Mouse (Mus musculus) small intestine, adult 10 weeks (tissue): ENCODE measurements around the gene Kcnh6. TPM values are rescaled to one million over a fixed set of nuclear protein-coding genes. Genes with fewer than 3 reads are reported as not detected.

Experiments
- polyA plus RNA-seq: library from polyadenylated mRNA; stranded (reverse); fragments of 350-450 nt; fragmentation: Illumina TruSeq; extraction: RNeasy Lipid Tissue Mini Kit (QIAGEN cat#74804); gene quantifications from one replicate; pipeline ENCODE4 v1.2.3, GENCODE M21; 2014; ENCODE audit warnings: low replicate concordance

Kcnh6 gene
- polyA plus RNA-seq: not detected

GRCm38 (mm10) chr11:106007821-106008220, at the start of gene Kcnh6:
Gene Kcnh6 (plus strand): TSS chr11:106008124.

GRCm38 (mm10) chr11:105967741-105968574, 40.0 kb upstream of the Kcnh6 start, which contains the start of gene Ace:
Gene Ace (plus strand): TSS chr11:105967945.

GRCm38 (mm10) chr11:105994375-105994774, 13.5 kb upstream of the Kcnh6 start, which contains the start of gene Ace3:
Gene Ace3 (plus strand): TSS chr11:105994675.

GRCm38 (mm10) chr11:106036548-106037417, 28.9 kb downstream of the Kcnh6 start, which contains the start of gene Dcaf7:
Gene Dcaf7 (plus strand): TSS chr11:106036872.

GRCm38 (mm10) chr11:106065923-106066571, 58.1 kb downstream of the Kcnh6 start, which contains the start of gene Taco1:
Gene Taco1 (plus strand): TSS chr11:106066061.

Other genes starting within 250 kb of the Kcnh6 start
- gene Cyb561, start 54.8 kb upstream of the Kcnh6 start, polyA plus RNA-seq: 20.2 TPM
- gene Ace, start 40.2 kb upstream of the Kcnh6 start, polyA plus RNA-seq: 272 TPM
- gene Ace3, start 13.4 kb upstream of the Kcnh6 start, polyA plus RNA-seq: not detected
- gene Dcaf7, start 28.7 kb downstream of the Kcnh6 start, polyA plus RNA-seq: 36.5 TPM
- 6.8 TPM for gene Taco1, start 57.9 kb downstream of the Kcnh6 start, polyA plus RNA-seq
- 3.5 TPM for gene Map3k3, start 76.5 kb downstream of the Kcnh6 start, polyA plus RNA-seq
- not detected for gene Gm10840, start 152.7 kb downstream of the Kcnh6 start, polyA plus RNA-seq
- gene Limd2, start 152.7 kb downstream of the Kcnh6 start, polyA plus RNA-seq: 1.6 TPM
- gene Strada, start 194.0 kb downstream of the Kcnh6 start, polyA plus RNA-seq: 3.2 TPM
- gene Ccdc47, start 208.2 kb downstream of the Kcnh6 start, polyA plus RNA-seq: 131 TPM
- gene Ddx42, start 208.8 kb downstream of the Kcnh6 start, polyA plus RNA-seq: 34.6 TPM
- gene Ftsj3, start 248.0 kb downstream of the Kcnh6 start, polyA plus RNA-seq: 5.4 TPM
- gene Psmc5, start 248.0 kb downstream of the Kcnh6 start, polyA plus RNA-seq: 15.4 TPM